Mouse (Mus musculus) neutrophil, adult 5-6 weeks (primary cell): ENCODE data around the gene Anks1. TPM values are rescaled to one million over a fixed set of nuclear protein-coding genes. Genes with fewer than 3 reads are reported as not detected.

ENCODE experiments used
- ATAC-seq: fragments of 151-379, 151-347 bp; 2 replicates; pipeline ENCODE4 v1.8.0; 2017; ENCODE audit warnings: mild to moderate bottlenecking, moderate TSS enrichment; ENCODE audit not compliant: insufficient number of reproducible peaks, poor library complexity, low FRiP score, severe bottlenecking; ENCODE audit errors: extremely low read depth
- total RNA-seq: library from RNA; stranded (forward); fragments of 200-1000 nt; gene quantifications from 2 replicates; pipeline ENCODE4 v1.2.3, GENCODE M21; 2017

Anks1 gene
- total RNA-seq, 1 experiment from 2014 or later: 31.7 TPM

GRCm38 (mm10) chr17:28101284-28101887 lies 192.3 kb downstream of the Anks1 start:
- ATAC-seq: no peak

GRCm38 (mm10) chr17:28101902-28102319 lies 192.8 kb downstream of the Anks1 start:
- no peak for ATAC-seq

- no peak for ATAC-seq
Observed at GRCm38 (mm10) chr17:28104416-28104815, 195.3 kb downstream of the Anks1 start.

DNA sequence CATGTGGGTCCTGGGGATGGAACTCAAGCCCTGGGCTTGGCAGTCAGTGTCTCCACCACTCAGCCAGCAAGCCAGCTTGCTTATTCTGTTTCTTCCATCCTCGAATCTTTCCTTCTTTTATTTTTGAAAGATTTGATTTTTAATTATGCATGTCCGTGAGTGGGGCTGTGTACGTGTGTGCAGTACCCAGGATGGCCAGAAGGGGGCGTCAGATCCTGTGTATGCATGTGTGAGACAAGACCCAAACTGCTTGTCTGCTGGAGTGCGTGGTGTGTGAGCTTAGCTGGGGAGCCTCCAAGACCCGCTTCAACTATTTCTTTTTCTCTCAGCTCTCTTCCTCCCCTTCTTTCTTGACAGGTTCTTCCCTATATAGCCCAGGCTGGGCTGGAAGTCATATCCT lies 197.2 kb downstream of the Anks1 start:
- ATAC-seq: no peak

DNA sequence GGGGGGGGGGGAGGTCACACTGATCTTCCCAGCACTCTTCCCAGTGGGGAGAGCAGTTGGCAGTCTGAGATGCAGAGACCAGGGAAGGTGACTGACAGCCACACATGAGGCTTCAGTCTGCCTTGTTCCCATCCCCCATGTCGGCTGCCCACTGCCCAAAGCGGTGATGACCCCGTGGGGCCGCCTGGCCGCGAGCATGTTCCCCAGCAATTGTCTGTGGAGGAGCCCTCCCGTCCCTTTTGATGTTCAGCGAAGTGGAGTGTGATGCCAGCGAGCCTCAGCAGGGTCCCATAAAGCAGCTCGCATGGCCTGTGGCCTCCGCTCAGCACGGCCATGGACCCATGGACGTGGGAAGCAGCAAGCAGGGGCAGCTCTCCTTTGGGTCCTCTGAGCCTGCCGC lies 198.2 kb downstream of the Anks1 start:
- no peak for ATAC-seq

GRCm38 (mm10) chr17:28112266-28112665 lies 203.2 kb downstream of the Anks1 start:
- no peak for ATAC-seq

Other genes with a start within 250 kb of the Anks1 start
- not detected in 2 replicates for gene Spdef, start 180.4 kb upstream of the Anks1 start, total RNA-seq
- 76.8 and 81.2 TPM in 2 replicates for gene D17Wsu92e, start 88.7 kb upstream of the Anks1 start, total RNA-seq
- gene Snrpc, start 71.2 kb upstream of the Anks1 start, total RNA-seq: 74.8 and 75.6 TPM in 2 replicates
- gene Uhrf1bp1, start 52.9 kb upstream of the Anks1 start, total RNA-seq: 1.4 and 1.6 TPM in 2 replicates
- gene Taf11, start 538 bp downstream of the Anks1 start, total RNA-seq: 20.4 and 52.5 TPM in 2 replicates
- gene Tcp11, start 171.3 kb downstream of the Anks1 start, total RNA-seq: 1.0 and 2.9 TPM in 2 replicates
- 0.12 TPM in 1 of 2 replicates, not detected in the other for gene Scube3, start 232.8 kb downstream of the Anks1 start, total RNA-seq